Mouse (Mus musculus) G1E (cell line): ENCODE results near the gene Klc3.

ENCODE experiments used
- CTCF ChIP-seq: IDR thresholded peaks from 2 replicates; pipeline ENCODE4 v1.5.1; 2012; ENCODE audit warnings: low read depth, low read length, inconsistent platforms, mixed read lengths
- GATA1 ChIP-seq: IDR thresholded peaks from 2 replicates; pipeline ENCODE4 v1.6.1; 2012; ENCODE audit warnings: borderline replicate concordance, low read length, inconsistent platforms, mixed read lengths
- GATA2 ChIP-seq: IDR thresholded peaks from 2 replicates; pipeline ENCODE4 v1.6.1; 2012; ENCODE audit warnings: low read depth, low read length, inconsistent platforms, borderline replicate concordance
- POLR2AphosphoS5 ChIP-seq: IDR thresholded peaks from 2 replicates; pipeline ENCODE4 v1.6.1; 2012; ENCODE audit warnings: low read depth, low read length, inconsistent platforms; ENCODE audit not compliant: insufficient replicate concordance
- TAL1 ChIP-seq: conservative IDR thresholded peaks from 2 replicates; pipeline ENCODE4 v1.6.1; 2012; ENCODE audit warnings: low read depth, low read length, inconsistent platforms, mixed read lengths

DNA sequence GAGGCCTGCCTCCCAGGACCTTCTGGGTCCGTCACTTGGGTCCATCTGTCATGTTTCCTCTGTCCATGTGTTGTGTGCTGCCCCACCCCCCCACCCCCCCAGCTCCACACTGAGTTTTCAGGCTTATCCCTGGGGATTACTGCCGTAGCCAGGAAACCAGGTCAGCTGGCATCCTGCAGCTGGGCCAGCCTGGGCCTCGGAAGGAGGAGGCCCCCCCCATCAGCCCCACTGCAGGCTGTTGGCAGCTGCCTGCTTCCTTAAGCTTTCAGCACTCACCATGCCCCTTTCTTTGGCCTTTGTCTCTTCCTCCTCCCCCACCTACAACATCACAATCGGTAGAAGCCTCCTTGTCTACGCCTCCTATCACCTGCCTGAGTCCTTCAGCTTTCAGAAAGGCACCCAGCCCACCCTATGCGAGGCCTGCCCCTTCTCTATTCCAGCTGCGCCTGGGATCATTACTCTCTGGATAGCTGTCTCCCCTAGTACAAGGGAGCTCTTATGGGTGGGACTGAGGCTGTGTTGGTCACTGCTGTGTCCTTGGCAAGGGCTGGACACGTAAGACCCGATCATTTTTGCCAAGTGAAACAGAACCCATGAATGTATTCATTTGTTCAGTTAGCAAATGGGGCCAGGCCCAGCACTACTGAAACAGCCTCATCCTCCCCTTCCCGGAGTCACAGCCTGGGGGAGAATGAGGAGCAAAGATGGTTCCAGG lies 15.0 kb downstream of the Klc3 start:
- TF ChIP-seq CTCF = no peak
- TF ChIP-seq GATA1 = no peak
- TF ChIP-seq POLR2AphosphoS5 = no peak
- no peak for TF ChIP-seq TAL1
- no peak for TF ChIP-seq GATA2
